Mouse (Mus musculus): ENCODE measurements at regions not wholly inside any gene's neighbourhood (a gene's known extent, or its start where the extent isn't known, plus 50 kb on each side); places are given as distances from the start of the nearest gene placed in this dataset.

DNA sequence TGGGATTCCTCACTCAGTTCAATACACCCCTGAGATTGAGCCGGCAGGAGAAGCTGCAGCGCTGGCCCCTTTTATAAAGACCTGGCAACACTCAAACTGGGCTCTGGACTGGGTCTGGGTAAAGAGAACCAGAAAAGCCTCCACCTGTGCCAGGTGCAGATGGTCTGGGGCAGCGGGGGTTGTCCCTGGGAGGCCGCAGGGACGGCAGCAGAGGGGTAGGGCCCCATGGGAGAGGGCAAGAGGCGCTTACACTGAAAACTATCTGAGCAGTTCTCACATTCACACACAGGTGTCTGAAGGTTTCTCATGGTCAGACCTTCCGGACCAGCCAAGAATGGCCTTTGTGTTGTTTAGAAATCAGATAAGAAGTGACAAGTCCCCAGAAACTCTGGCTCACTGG lies 356.1 kb upstream of the Prox1 start:
- TF ChIP-seq POLR2A (IDR thresholded peaks at IDR 0.05; ENCODE audit: control insufficient read depth, low read depth, low read length): no peak
- TF ChIP-seq CTCF (IDR thresholded peaks at IDR 0.05; ENCODE audit: control insufficient read depth, insufficient read depth, insufficient replicate concordance, low read depth, low read length): no peak
